Mouse (Mus musculus) kidney, adult 2 months (tissue): ENCODE measurements around the gene Casp8. TPM values are rescaled to one million over a fixed set of nuclear protein-coding genes. Genes with fewer than 3 reads are reported as not detected.
A peak's percentile ranks its signal among the peaks of the same experiment; 100 is the strongest.

Experiments used
- DNase-seq: peaks from one replicate; pipeline ENCODE4 v3.0.0; 2021
- H3K27ac ChIP-seq: fragments of 200-500 bp; 2 replicates; pipeline ENCODE4 v1.5.1; 2012; ENCODE audit warnings: low read depth, low read length, control low read depth, inconsistent platforms; ENCODE audit not compliant: insufficient read depth
- H3K27me3 ChIP-seq: fragments of 200-500 bp; replicated peaks from 2 replicates; pipeline ENCODE4 v1.6.1; 2012; ENCODE audit warnings: mild to moderate bottlenecking, moderate library complexity, low read length, inconsistent platforms; ENCODE audit not compliant: control insufficient read depth, insufficient read depth
- H3K36me3 ChIP-seq: fragments of 200-500 bp; 2 replicates; pipeline ENCODE4 v1.6.1; 2012; ENCODE audit warnings: mild to moderate bottlenecking, moderate library complexity, low read length, inconsistent platforms; ENCODE audit not compliant: control insufficient read depth, insufficient read depth
- H3K4me1 ChIP-seq: fragments of 200-500 bp; 2 replicates; pipeline ENCODE4 v1.6.1; 2011; ENCODE audit warnings: low read length; ENCODE audit not compliant: control insufficient read depth, insufficient read depth
- H3K4me3 ChIP-seq: fragments of 200-500 bp; 2 replicates; pipeline ENCODE4 v1.5.1; 2011; ENCODE audit warnings: mild to moderate bottlenecking, low read depth, low read length, control low read depth; ENCODE audit not compliant: insufficient read depth
- CTCF ChIP-seq: fragments of 200-500 bp; conservative IDR thresholded peaks from 2 replicates; pipeline ENCODE4 v1.5.1; 2011; ENCODE audit warnings: low read depth, mild to moderate bottlenecking, control low read depth, low read length, moderate library complexity, mixed read lengths; ENCODE audit not compliant: insufficient read depth, insufficient read length
- POLR2A ChIP-seq: fragments of 200-500 bp; IDR thresholded peaks from one replicate; pipeline ENCODE4 v1.6.1; 2011; ENCODE audit warnings: low read depth, low read length, control low read depth
- WGBS: fragments of 180-500 bp; shearing (Covaris S2); methylation state at CpG from one replicate; pipeline ENCODE4 v1.1.7; 2018; 5-methylcytosine and 5-hydroxymethylcytosine counted together
- polyA plus RNA-seq: library from polyadenylated mRNA; depleted of rRNA; stranded (reverse); fragments of >200 nt; gene quantifications from 2 replicates; pipeline ENCODE4 v1.2.3, GENCODE M21; 2012

Casp8 gene
- polyA plus RNA-seq, 1 experiment, result 6.9 TPM

DNA sequence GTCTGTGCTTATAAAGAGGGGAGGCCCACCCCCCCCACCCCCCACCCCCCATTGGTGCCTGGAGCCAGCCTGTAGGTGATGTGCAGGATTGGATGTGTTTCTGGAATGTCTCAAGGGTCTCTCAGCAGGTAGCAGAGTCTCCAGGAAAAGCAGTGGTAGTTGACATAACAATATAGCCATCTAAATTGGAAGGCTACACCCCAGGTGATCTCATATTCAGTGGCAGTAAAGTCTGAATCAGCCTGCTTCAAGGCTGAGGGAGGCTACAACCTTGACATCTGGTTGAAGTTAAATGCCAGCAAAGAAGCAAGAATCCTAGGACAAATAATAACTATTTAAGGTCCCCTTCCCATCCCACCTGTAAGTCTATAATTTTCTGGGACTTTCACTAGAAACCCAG lies 26.0 kb upstream of the Casp8 start:
- no peak for DNase-seq
- TF ChIP-seq POLR2A, result no peak
- TF ChIP-seq CTCF, result no peak
- Histone ChIP-seq H3K4me3 (no peak overlapping the region), H3K27me3 (no peaks in the 10 kb centered on the region), H3K27ac (no peak overlapping the region), H3K4me1 (peaks cover 3% of the 10 kb centered on the region; the same call in 1 of the 2 replicates), H3K36me3 (no peaks in the 10 kb centered on the region)

- Histone ChIP-seq H3K27ac (no peak overlapping the region), H3K4me3 (no peak overlapping the region), H3K36me3 (no peaks in the 10 kb centered on the region), H3K4me1 (peaks cover 3% of the 10 kb centered on the region; the same call in 1 of the 2 replicates), H3K27me3 (no peaks in the 10 kb centered on the region)
- no peak for TF ChIP-seq CTCF
- no peak for TF ChIP-seq POLR2A
- DNase-seq, result no peak
- 54% methylated on average over 9 of the region's 9 CpGs for WGBS
Observed at GRCm38 (mm10) chr1:58769701-58770100, 25.5 kb upstream of the Casp8 start.

DNA sequence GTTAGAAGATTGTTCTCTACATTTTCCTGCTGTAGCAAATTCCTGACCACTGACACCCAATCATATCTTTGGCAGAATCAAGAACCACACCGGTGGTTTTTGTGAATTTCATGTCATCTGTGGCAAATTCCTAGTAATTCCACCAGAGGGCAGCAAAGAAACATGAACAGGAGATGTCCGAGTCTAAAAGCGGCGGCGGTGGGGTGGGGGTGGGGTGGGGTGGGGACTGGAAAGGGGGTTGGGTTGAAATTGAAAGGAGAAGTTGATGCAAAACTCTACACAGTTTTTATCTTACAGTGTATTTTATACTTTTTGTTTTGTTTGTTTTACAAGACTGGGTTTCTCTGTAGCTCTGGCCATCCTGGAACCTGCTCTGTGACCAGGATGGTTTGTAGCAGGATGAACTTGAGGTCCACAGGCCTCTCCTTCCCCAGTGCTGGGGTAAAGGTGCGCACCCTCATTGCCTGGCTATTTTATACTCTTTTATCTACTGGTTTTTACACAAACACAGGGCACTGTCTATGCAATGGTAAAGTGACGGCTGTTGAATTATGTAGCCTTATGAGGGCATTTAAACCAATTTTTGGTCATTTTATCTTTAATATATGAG lies 25.0 kb upstream of the Casp8 start:
- H3K27me3 ChIP-seq, result no peaks in the 10 kb centered on the region
- H3K36me3 ChIP-seq, result no peaks in the 10 kb centered on the region
- peak; percentile 71 for DNase-seq
- peaks cover 3% of the 10 kb centered on the region; the same call in 1 of the 2 replicates for H3K4me1 ChIP-seq
- WGBS, result 29% methylated on average over 7 of the region's 7 CpGs
- H3K27ac ChIP-seq, result no peak overlapping the region
- TF ChIP-seq CTCF (peak; percentile 39), POLR2A (no peak)
- no peak overlapping the region for H3K4me3 ChIP-seq

- 48% methylated on average over 3 of the region's 3 CpGs for WGBS
Observed at GRCm38 (mm10) chr1:58772084-58772483, 23.1 kb upstream of the Casp8 start.

GRCm38 (mm10) chr1:58773280-58773679 lies 21.9 kb upstream of the Casp8 start:
- TF ChIP-seq POLR2A (no peak), CTCF (no peak)
- Histone ChIP-seq H3K4me1 (peaks cover 3% of the 10 kb centered on the region; the same call in 1 of the 2 replicates), H3K27ac (no peak overlapping the region), H3K36me3 (no peaks in the 10 kb centered on the region), H3K4me3 (no peak overlapping the region), H3K27me3 (no peaks in the 10 kb centered on the region)
- no peak for DNase-seq

More at GRCm38 (mm10) chr1:58772084-58772483, 23.1 kb upstream of the Casp8 start:
- no peak overlapping the region for H3K27ac ChIP-seq
- peak; percentile 32 for DNase-seq
- no peaks in the 10 kb centered on the region for H3K36me3 ChIP-seq
- peaks cover 3% of the 10 kb centered on the region; the same call in 1 of the 2 replicates for H3K4me1 ChIP-seq
- H3K4me3 ChIP-seq, result no peak overlapping the region
- TF ChIP-seq CTCF (no peak), POLR2A (no peak)
- H3K27me3 ChIP-seq, result no peaks in the 10 kb centered on the region

DNA sequence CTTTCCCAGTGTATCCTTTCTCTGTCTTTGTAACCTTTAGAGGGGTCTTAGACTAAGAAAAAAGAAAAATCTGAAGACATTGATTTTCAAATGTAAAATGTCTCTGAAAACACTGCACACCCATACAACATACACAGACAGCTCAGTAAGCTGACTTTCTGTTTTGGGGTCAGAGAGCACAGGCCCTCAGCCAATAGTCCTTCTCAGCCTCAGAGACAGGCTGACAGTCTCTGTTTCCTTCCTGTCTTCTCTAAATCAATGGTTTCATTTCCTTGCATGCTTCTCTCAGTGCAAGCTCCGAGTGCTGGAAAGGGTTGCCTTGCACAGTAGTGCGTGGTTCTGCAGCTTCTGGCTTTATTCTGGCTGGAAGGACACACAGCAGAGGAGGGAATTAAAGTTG lies 21.3 kb upstream of the Casp8 start:
- Histone ChIP-seq H3K27me3 (no peaks in the 10 kb centered on the region), H3K4me1 (peaks cover 3% of the 10 kb centered on the region; the same call in 1 of the 2 replicates), H3K27ac (no peak overlapping the region), H3K4me3 (no peak overlapping the region), H3K36me3 (no peaks in the 10 kb centered on the region)
- no peak for TF ChIP-seq POLR2A
- TF ChIP-seq CTCF, result no peak
- DNase-seq, result peak; percentile 60
- 41% methylated on average over 2 of the region's 2 CpGs for WGBS

DNA sequence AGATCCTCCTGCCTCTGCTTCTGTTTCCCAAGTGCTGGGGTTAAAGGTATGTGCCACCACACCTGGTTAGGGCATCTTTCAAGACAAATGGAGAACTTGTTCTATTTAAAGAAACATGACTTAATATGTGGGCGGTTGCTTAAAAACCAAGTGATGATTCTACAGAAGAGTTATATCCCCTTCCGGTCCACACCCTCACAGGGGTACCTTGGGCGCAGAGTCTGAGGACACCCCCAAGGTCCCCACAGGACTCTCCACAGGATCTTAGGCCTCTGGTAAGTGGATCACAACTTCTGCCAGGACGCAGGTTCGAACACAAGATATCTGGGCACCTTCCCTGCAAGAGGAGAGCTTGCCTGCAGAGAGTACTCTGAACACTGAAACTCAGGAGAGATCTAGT lies 19.8 kb upstream of the Casp8 start:
- H3K4me3 ChIP-seq, result no peak overlapping the region
- peaks cover 3% of the 10 kb centered on the region; the same call in 1 of the 2 replicates for H3K4me1 ChIP-seq
- WGBS, result over 99% methylated on average over 5 of the region's 5 CpGs
- no peak for TF ChIP-seq POLR2A
- TF ChIP-seq CTCF, result no peak
- DNase-seq, result no peak
- H3K27ac ChIP-seq, result no peak overlapping the region
- H3K36me3 ChIP-seq, result no peaks in the 10 kb centered on the region
- H3K27me3 ChIP-seq, result no peaks in the 10 kb centered on the region
